Mouse (Mus musculus) cerebellum, adult 9-11 months (tissue): ENCODE data around the gene Dbndd1.
"Not testable (repeated sequence)": the region's sequence is repeated elsewhere in the genome, so short reads cannot be mapped to it uniquely, and the experiment has no call there.

Source experiments
- DNase-seq: peaks from one replicate; pipeline ENCODE4 v3.0.0; 2022

Gene Dbndd1

DNA sequence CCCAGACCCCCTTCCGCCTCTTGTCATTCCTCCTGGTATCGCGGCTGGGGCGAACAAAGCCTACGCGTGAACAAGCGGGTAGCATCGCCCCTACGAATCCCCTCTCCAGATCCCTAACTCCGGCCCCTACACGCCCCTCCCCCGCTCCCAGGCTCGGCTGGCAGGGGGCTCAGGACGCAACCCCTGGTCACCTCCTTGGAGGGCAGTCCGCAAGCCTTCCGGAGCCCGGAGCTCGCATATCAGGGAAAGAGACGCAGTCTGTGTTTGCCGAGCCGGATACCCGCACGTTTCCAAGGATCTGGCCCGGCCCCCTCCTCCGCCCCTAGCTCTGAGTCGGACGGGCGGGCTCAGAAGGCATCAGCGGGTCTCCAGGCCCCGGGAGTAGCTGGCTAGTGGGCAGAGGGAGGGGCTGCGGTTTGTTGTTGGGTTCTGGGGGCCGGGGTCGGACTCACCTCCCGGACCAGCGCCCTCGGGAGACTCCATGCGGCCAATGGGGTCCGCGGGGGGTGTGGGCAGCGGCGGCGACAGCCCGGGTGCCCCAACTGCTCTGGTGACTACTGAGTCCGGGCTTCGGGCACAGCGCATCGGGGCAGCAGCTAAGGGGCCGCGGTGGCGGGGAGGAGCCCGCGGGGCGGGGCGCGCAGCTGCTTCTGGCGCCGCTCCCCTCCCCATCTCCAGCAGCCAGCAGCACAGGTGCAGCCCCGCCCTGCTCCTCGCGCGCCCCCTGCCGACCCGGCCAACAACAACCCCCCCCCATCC lies at the start of gene Dbndd1:
Gene Dbndd1, minus strand, starts transcription at position 683 of the 759 bp plus-strand sequence.
- DNase-seq, result peak; percentile 59

DNA sequence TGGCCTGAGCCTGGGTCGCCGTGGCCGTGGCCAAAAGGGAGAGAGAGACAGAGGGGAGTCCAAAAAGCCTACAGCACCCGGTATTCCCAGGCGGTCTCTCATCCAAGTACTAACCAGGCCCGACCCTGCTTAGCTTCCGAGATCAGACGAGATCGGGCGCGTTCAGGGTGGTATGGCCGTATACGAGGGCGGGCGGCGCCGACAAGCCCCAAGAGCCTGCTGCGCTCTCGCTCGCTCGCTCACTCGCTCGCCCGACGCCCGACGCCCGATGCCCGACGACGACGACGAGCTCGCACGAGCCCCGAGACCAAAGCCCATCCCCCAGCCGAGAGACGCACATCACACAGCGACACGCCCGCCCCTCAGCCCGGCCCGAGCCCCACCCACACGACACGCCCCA lies 49.0 kb upstream of the Dbndd1 start:
- DNase-seq, result not testable (repeated sequence)

DNA sequence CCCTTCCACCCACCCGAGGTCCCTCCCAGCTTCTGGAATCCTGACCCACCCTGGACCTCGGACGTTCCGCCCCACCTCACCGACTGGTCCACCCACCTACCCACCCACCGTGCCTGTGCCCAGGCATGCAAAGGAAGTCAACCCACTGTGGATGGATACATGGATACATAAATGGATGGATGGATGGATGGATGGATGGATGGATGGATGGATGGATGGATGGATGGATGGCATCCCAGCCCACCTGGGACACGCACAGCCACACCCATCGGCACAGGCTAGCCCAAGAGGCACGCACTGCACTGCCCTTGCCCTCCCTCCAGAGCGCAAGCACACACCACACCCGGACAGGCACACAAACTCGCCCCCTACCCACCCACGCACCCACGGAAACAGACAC lies 22.4 kb upstream of the Dbndd1 start:
- DNase-seq, result peak; percentile 36

DNA sequence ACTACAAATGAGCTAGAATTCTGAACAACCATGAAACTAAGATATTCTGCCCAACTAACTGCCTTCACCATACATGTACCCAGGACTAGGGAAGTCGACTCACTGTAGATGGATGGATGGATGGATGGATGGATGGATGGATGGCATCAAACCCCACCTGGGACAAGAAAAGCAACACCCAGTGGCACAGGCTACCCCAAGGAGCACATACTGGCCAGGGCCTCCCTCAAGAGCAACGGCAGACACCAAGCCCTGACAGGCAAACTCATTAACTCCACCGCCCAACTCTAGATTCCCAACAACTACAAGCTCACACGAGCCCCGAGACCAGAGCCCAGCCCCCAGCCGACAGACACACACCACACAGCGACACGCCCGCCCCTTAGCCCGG lies 21.7 kb upstream of the Dbndd1 start:
- DNase-seq, result peak; percentile 1

DNA sequence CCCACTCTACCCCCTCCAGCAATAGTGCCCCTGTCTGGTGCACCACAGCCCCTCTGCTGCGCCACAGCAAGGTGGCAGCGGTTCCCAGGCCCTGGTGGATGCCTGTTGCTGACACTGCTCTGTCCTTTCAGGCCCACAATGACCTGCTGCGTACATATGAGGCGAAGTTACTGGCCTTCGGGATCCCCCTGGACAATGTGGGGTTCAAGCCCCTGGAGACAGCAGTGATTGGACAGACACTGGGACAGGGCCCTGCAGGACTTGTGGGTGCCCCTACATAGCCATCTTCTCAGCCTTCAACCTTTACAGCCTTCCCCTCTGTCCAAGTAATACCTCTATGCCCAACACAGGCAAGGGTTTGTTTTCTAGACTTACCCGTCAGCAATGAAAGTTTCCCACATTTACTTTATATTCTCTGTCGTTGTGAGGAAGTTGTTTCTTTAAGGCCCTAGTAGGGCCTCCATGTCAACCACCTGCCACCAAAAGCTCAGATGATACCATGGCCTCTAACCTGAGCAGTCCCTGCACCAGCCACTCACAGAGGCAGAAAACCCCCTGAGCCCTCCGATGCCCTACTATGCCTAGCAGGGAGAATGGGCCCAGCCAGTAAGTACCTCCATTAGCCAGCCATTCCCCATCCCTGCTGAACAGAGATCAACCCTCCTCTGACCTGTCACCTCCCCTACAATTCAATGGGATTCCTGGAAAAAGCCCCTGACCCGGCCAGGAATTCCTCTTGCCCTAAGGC lies 21.2 kb upstream of the Dbndd1 start:
- peak; percentile 0 for DNase-seq

DNA sequence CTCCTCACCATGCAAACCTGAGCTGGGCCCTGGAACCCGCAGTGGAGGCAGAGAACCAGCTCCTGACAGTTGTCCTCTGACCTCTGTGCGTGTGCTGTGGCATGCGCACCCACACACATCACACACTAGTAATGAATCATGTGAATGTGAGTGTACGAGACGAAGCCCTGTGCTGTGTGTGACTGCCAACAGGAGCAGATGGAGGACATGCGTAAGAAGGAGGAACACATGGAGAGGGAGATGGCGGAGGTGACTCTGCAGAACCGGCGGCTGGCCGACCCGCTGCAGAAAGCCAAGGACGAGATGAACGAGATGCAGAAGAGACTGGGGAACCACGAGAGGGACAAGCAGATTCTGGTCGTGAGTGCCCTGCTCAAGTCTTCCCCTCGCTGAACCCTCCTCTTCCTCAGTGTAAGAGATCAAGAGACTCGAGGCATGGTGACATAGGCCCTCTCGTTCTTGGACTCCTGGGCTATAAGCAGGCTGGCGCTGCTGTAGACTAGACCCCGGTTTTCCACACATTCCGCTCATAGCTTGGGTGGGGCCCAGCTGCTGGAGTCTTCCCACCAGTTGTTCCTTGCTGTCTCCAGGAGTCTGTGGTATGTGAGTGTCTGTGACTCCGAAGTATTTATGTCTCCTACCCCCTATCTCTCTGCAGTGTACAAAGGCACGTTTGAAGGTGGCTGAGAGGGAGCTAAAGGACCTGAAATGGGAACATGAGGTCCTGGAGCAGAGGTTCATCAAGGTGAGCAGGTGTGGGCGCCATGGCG lies 12.6 kb upstream of the Dbndd1 start:
- no peak for DNase-seq

DNA sequence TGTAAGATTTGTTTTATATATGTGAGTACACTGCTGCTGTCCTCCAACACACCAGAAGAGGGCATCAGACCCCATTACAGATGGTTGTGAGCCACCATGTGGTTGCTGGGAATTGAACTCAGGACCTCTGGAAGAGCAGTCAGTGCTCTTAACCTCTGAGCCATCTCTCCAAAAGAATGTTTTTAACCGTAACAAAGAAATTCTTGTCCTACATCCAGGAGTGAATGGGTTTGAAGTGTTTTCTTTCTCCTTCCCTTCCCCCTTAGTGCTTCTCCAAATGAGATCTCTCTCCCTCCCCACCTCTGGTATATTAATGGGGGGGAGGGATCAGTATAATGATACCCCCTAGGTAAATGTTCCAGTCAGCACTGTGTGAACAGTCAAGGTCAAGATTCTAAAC lies 4.8 kb upstream of the Dbndd1 start:
- DNase-seq, result not testable (repeated sequence)

DNA sequence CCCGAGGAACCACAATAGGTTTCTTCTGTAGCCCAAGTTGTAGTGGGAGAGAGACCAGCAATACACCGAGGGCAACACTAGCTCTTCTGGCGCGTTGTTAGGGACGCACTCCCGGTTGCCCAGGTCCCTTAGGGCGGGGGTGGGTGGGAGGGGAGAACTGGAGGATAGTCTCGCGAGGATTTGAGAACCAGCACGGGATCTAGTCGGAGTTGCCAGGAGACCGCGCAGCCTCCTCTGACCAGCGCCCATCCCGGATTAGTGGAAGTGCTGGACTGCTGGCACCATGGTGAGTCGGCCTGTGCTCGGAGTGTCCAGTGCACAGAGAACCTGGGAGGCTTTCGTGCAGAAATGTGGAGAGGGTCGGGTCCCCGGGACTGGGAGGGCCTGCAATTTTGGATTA lies 3.4 kb upstream of the Dbndd1 start, which contains the start of gene Gas8:
Gene Gas8, plus strand, starts transcription at position 168 of the 400 bp plus-strand sequence.
- peak; percentile 90 for DNase-seq

DNA sequence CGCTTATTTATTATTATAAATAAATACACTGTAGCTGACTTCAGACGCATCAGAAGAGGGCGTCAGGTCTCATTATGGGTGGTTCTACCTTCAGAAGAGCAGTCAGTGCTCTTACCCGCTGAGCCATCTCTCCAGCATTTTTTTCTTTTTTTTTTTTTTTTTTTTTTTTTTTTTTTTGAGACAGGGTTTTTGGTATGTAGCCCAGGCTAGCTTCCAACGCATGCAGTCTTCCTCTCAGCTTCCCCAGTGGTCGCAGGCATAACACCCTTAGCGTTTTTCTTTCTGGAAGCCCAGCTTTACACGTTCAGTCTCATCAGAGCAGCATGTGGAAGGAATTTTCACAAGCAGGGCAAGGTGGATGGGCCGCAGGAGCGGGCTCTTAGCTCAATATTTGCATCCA lies 2.9 kb upstream of the Dbndd1 start:
- DNase-seq, result no peak

DNA sequence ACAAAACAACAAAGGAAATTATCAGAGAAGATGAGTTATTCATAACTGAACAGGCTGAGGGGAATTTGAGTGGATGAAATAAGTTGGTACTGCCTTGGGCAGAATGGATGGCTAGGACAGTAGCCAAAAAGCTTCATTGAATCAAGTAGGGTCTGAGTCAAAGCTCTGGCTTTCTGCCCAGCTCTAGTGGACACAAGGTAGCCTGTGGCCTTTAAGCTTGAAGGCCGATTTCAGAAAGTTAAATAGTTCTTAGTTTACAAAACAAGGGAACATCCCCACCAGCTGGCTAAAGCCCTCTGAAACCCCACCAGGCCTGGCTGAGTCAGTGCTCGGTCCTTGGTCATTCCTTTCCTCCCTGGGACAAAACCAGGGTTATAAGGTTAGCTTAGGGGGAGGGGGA lies 1.3 kb upstream of the Dbndd1 start:
- no peak for DNase-seq

DNA sequence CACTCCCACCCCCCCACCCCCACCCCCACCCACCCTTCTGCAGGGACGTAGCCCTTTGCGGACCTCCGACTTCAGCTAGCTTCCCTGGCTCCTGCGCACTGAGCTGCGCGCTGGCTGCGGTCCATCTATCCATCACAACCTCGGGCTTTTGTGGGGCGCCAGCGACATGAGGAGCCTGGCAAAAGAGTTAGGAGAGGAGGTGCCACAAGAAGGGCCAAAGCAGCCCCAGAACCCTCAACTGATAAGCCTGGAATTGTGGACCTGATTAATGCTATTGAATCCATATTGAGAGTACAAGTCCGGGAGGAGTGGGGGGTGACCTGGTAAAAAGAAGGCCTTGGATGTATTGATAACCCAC lies 256 bp upstream of the Dbndd1 start:
- peak; percentile 55 for DNase-seq

DNA sequence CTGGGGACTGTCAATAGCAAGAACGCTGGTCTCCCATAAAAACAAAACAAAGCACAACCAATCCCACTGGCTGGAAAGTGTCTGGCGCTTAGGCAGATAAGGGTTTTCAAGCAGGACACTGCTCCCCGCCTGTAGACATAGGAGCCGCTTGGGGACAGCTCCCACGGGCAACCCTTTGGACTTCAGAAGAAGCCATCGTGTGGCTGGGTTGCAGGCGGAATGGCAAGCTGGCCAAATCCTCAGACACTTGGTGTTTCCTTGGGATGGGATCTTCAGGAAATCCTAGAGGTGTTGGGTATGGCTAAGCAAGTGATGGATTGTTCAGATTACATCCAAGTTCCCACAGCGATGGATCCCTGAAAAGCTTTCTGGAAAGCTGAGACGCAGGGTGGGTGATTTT lies 1.1 kb downstream of the Dbndd1 start:
- DNase-seq, result no peak

DNA sequence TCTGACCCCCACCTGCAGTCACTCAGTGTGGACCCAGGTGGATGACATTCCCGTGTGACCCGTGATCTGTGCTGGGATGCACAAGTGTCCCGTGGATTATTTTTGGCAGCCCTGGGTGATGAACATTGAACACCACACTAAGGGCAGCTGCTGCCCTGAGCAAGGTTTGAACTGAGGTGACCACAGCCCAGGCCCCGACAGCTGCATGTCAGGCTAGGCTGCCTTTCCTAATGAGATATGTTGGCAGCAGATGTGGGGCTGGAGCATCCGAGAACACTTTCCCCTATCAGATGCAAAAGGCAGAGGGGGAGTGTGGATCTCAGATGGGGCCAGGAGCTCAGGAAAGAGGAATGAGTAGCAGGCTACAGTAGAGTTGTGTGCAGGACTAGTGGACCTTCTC lies 4.4 kb downstream of the Dbndd1 start:
- no peak for DNase-seq

DNA sequence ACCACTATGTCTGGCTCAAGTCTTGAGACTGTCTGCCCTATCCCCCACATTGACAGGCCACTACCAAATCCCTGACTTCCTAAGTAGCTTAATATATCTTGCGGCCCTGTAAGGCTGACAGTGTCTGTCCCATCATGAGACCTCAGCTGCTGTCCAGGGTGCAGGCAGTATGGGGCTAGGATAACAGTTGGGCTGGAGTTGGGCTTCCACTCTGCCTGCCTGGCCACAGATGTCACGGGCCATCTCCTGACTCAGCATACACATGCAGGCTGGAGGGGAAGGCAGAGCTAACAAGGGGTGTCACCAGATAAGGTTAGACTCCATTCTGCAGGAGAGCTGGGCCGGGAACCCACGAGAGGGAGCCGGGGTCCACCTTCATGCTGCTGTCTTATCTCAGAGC lies 8.1 kb downstream of the Dbndd1 start:
- DNase-seq, result no peak

DNA sequence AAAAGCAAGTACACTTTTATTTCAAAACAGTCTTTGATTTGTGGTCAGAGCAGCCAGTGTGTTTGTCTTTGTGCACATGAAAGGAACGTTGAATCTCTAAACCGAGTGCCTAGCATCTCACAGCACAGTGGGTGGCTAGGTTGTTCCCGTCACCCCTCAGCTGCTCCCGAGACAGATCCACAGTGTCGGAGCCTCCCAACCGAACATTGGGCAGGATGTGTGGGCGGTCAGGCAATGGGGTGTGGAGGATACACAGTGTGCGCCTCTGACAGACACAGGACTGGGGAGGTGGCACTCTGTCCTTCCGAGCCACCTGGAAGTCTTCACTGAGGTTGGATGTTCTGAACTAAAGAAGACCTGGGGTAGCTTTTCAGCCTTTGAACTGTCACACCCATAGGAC lies 9.6 kb downstream of the Dbndd1 start:
- DNase-seq, result no peak

DNA sequence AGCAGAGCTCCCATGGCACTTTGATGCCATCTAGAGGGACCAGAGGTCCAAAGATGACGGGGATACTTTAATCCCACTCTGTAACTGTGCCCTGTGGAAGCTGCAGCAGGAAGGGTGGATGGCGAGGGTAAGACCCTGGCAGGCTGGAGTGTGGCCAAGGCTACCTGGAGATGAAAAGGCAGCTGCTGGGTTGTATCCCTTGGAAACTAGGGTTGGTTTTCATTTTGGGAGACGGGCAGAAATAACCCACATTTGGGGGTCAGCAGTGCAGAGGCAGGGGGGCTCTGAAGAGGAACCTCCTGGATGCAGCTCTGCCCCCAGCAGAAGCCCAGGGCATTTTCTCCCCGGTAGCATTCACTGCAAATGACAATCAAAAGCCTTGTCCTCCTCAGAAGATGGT lies 10.0 kb downstream of the Dbndd1 start:
- no peak for DNase-seq

DNA sequence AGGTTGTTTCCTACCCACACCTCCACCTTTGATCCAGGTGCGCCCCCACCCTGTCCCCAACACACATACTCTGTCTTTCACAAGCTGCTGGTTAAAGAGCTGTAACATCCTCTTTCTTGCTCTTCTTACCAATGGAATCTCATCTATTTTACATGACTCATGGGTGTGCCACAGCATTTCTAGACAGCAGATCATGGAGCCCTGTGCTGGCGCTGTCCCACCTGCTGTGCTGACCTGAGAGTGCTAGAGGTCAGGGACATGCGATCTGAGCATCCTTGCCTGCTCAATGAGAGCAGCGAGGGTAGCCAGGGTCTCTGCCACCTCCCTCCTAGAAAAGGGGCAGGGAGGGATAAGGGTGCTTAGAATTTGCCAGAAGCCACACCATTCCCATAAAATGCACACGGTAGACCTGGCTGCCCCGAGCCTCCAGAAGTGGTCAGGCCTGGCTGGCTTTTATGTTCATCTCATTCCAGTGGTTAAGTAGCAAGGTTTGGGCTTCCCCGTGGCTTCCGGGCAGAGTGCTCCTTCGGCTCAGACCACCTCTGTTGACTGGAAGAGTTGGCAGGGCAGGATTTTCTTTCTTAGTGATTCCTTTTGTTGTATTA lies 10.6 kb downstream of the Dbndd1 start:
- DNase-seq, result no peak

DNA sequence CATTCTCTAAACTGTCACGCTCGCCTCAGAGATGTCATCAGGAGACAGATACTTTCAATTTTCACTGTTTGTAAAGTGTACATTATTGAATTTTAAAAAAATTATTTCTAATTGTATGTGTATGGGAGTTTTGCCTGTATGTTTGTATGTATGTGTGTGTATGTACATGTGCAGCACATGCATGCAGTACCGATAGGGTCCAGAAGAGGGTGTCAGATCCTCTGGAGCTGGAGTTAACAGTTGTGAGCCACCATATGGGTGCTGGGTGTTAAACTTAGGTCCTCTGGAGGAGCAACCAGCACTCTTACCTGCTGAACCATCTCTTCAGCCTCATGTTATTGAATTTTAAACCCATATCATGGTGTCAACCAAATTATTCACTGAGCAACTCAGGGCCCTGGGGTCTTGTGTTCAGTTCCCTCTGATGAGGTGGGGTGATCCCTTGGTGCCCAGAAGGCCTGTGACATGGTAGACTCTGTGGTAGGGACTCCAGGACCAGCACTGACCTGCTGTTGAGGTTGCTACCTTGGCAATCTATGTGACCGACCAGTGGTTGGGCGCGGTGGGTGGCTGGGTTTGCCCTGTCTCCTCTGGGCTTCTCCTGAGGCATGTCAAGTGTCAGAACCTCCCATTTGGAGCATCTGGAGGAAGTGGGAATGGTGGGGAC lies 11.3 kb downstream of the Dbndd1 start:
- no peak for DNase-seq

DNA sequence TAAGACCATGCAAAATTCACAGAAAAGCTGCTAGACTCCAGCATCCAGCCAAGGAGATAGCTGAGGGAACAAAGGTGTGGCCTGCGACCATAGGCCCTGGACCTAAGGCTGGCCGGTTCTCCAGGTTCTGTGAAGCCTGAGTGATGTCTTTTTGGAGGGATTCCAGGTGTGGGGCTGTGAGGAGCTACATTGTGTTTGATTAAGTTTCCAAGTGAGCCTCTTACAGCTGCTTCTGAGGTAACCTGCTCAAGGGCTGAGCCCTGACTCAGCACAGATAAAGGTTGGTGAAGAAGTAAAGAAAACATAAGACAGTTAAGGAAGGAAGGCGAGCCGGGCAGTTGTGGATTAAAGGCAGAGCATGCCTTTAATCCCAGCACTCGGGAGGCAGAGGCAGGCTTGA lies 13.1 kb downstream of the Dbndd1 start:
- no peak for DNase-seq

DNA sequence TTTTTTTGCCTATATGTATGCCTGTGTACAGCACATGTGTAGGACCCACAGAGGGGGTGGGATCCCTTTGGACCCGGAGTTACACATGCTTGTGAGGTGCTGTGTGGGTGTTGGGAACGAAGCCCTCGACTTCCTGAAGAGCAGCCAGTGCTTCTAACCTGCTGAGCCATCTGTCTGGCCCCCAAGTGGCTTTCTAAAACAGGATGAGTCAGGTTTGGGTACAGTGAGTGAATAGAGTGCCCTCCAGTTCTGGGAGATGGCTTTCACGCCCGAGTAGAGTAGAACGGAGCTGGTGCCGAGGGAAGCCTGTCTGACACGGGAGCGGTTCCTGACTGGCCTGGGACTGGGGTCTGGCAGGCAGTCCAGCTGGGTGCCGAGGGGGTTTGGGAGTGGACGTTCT lies 15.7 kb downstream of the Dbndd1 start:
- no peak for DNase-seq

DNA sequence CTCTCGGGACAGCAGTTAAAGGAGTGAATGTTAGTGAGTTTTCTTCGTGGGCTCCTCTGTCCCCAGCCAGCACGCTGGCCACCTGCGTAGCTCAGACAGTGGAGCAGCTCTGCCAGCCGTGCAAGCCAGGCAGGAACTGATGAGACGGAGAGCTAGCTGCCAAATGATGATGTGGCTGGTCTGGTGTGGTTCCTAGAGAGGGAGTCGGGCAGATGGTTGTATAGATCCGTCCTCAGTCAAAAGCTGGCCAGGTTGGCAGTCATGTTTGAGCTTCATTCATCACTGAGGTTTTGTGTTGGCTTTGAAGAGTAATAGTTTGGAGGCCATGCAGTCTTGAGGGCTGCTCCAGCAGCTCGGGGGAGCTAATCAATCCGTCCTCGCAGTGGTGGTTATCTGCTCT lies 16.3 kb downstream of the Dbndd1 start:
- DNase-seq, result no peak

DNA sequence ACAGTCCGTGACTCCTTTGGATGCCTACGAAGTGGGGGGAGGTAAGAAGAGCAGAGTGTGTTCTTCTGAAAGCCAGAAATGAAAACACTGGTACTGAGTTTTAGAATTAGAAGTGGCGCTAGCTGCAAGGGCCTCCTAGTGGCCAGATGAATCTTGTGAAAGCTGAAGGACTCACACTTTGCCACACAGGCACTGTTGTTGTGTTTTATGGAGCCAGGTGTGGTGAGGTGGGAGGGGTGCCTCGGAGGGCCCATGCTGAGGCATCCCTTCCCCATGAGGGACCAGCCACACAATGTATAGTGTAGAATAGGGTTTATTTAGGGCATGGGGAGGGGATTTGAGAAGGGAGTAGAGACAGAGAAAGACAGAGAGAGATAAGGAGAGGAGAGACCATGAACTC lies 17.6 kb downstream of the Dbndd1 start:
- DNase-seq, result no peak

DNA sequence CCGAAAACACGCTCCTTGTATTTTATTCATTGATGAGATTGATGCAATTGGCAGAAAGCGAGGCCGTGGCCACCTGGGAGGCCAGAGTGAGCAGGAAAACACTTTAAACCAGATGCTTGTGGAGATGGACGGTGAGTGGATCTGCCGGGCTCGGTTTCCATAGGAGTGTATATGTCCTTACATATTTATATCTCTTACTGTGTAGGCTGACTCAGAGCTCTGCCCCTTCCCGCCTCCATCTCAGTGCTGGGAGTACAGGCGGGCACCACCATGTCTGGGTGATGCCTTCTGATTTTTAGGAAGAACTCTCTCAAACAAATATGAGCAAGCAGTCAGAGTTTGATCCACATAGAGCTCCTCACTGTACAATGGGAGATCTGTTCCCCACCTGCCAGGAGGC lies 22.4 kb downstream of the Dbndd1 start:
- DNase-seq, result no peak
